Mouse (Mus musculus): ENCODE results near the gene Zbtb33. TPM values are rescaled to one million over a fixed set of nuclear protein-coding genes. Genes with fewer than 3 reads are reported as not detected.
A peak's percentile ranks its signal among the peaks of the same experiment; 100 is the strongest.
"Not testable (repeated sequence)": the region's sequence is repeated elsewhere in the genome, so short reads cannot be mapped to it uniquely, and the experiment has no call there.

The Zbtb33 gene
- polyA plus RNA-seq (2012; rRNA removed) = 7.9 and 9.8 TPM in 2 replicates

- peak; percentile 86 to 89 for DNase-seq
- no peaks in the 10 kb centered on the region for H3K4me1 ChIP-seq (ENCODE audit: control insufficient read depth, insufficient read depth, low read length)
- 9% methylated on average over 70 of the region's 72 CpGs for WGBS
- H3K27ac ChIP-seq (ENCODE audit: insufficient read depth, low read length) = peak within 1 kb of the TSS; percentile 90
- H3K27me3 ChIP-seq (ENCODE audit: control insufficient read depth, insufficient read depth, low read length) = no peaks in the 10 kb centered on the region
- TF ChIP-seq CTCF (IDR thresholded peaks at IDR 0.05; ENCODE audit: borderline replicate concordance, insufficient read depth, low read depth, low read length) (peak; percentile 54; the same call in 1 of the 2 replicates), POLR2A (IDR thresholded peaks at IDR 0.05; ENCODE audit: borderline replicate concordance, insufficient read depth, low read length) (peak; percentile 24; the same call in 1 of the 2 replicates)
- peak within 1 kb of the TSS; percentile 80 for H3K4me3 ChIP-seq (replicated peaks; ENCODE audit: insufficient read depth, low read depth, low read length)
These were observed at the start of gene Zbtb33 for GRCm38 (mm10) chrX:38189552-38190457. Gene Zbtb33 (plus strand): TSS chrX:38189793.

GRCm38 (mm10) chrX:38159097-38159496, 30.5 kb upstream of the Zbtb33 start:
- TF ChIP-seq POLR2A (IDR thresholded peaks at IDR 0.05; ENCODE audit: borderline replicate concordance, insufficient read depth, low read length) (no peak), CTCF (IDR thresholded peaks at IDR 0.05; ENCODE audit: borderline replicate concordance, insufficient read depth, low read depth, low read length) (no peak)
- Histone ChIP-seq H3K4me1 (ENCODE audit: control insufficient read depth, insufficient read depth, low read length) (no peaks in the 10 kb centered on the region), H3K27me3 (ENCODE audit: control insufficient read depth, insufficient read depth, low read length) (no peaks in the 10 kb centered on the region), H3K4me3 (replicated peaks; ENCODE audit: insufficient read depth, low read depth, low read length) (no peak overlapping the region), H3K27ac (ENCODE audit: insufficient read depth, low read length) (no peak overlapping the region)
- 67% methylated on average over 1 of the region's 1 CpGs for WGBS
- DNase-seq = no peak

- DNase-seq = no peak
- Histone ChIP-seq H3K4me3 (replicated peaks; ENCODE audit: insufficient read depth, low read depth, low read length) (no peak overlapping the region), H3K27me3 (ENCODE audit: control insufficient read depth, insufficient read depth, low read length) (no peaks in the 10 kb centered on the region), H3K27ac (ENCODE audit: insufficient read depth, low read length) (no peak overlapping the region), H3K4me1 (ENCODE audit: control insufficient read depth, insufficient read depth, low read length) (no peaks in the 10 kb centered on the region)
- TF ChIP-seq POLR2A (IDR thresholded peaks at IDR 0.05; ENCODE audit: borderline replicate concordance, insufficient read depth, low read length) = no peak
- TF ChIP-seq CTCF (IDR thresholded peaks at IDR 0.05; ENCODE audit: borderline replicate concordance, insufficient read depth, low read depth, low read length) = no peak
- WGBS = 77% methylated on average over 3 of the region's 3 CpGs
These were observed 24.3 kb upstream of the Zbtb33 start for GRCm38 (mm10) chrX:38165315-38165714.

- WGBS = 67% methylated on average over 9 of the region's 9 CpGs
- Histone ChIP-seq H3K27me3 (ENCODE audit: control insufficient read depth, insufficient read depth, low read length) (no peaks in the 10 kb centered on the region), H3K27ac (ENCODE audit: insufficient read depth, low read length) (no peak overlapping the region), H3K4me3 (replicated peaks; ENCODE audit: insufficient read depth, low read depth, low read length) (no peak overlapping the region), H3K4me1 (ENCODE audit: control insufficient read depth, insufficient read depth, low read length) (no peaks in the 10 kb centered on the region)
- no peak for DNase-seq
- TF ChIP-seq CTCF (IDR thresholded peaks at IDR 0.05; ENCODE audit: borderline replicate concordance, insufficient read depth, low read depth, low read length) (no peak), POLR2A (IDR thresholded peaks at IDR 0.05; ENCODE audit: borderline replicate concordance, insufficient read depth, low read length) (no peak)
These were observed 23.5 kb upstream of the Zbtb33 start for GRCm38 (mm10) chrX:38166064-38166463.

- Histone ChIP-seq H3K27me3 (ENCODE audit: control insufficient read depth, insufficient read depth, low read length) (no peaks in the 10 kb centered on the region), H3K27ac (ENCODE audit: insufficient read depth, low read length) (no peak overlapping the region), H3K4me1 (ENCODE audit: control insufficient read depth, insufficient read depth, low read length) (no peaks in the 10 kb centered on the region), H3K4me3 (replicated peaks; ENCODE audit: insufficient read depth, low read depth, low read length) (no peak overlapping the region)
- DNase-seq = no peak
- TF ChIP-seq POLR2A (IDR thresholded peaks at IDR 0.05; ENCODE audit: borderline replicate concordance, insufficient read depth, low read length) (no peak), CTCF (IDR thresholded peaks at IDR 0.05; ENCODE audit: borderline replicate concordance, insufficient read depth, low read depth, low read length) (no peak)
- 83% methylated on average over 4 of the region's 4 CpGs for WGBS
These were observed 23.0 kb upstream of the Zbtb33 start for GRCm38 (mm10) chrX:38166592-38166991.

GRCm38 (mm10) chrX:38179891-38180310, 9.7 kb upstream of the Zbtb33 start:
- H3K27ac ChIP-seq (ENCODE audit: insufficient read depth, low read length); H3K27me3 ChIP-seq (ENCODE audit: control insufficient read depth, insufficient read depth, low read length); H3K4me1 ChIP-seq (ENCODE audit: control insufficient read depth, insufficient read depth, low read length): not testable (repeated sequence)
- TF ChIP-seq CTCF (IDR thresholded peaks at IDR 0.05; ENCODE audit: borderline replicate concordance, insufficient read depth, low read depth, low read length) = peak; percentile 35; the same call in 1 of the 2 replicates
- DNase-seq = peak; percentile 44 to 46
- 21% methylated on average over 19 of the region's 19 CpGs for WGBS
- H3K4me3 ChIP-seq (replicated peaks; ENCODE audit: insufficient read depth, low read depth, low read length) = peak overlapping the region; percentile 34

- no peaks in the 10 kb centered on the region for H3K27me3 ChIP-seq (ENCODE audit: control insufficient read depth, insufficient read depth, low read length)
- TF ChIP-seq POLR2A (IDR thresholded peaks at IDR 0.05; ENCODE audit: borderline replicate concordance, insufficient read depth, low read length) (no peak), CTCF (IDR thresholded peaks at IDR 0.05; ENCODE audit: borderline replicate concordance, insufficient read depth, low read depth, low read length) (no peak)
- peak overlapping the region; percentile 52 for H3K4me3 ChIP-seq (replicated peaks; ENCODE audit: insufficient read depth, low read depth, low read length)
- no peaks in the 10 kb centered on the region for H3K4me1 ChIP-seq (ENCODE audit: control insufficient read depth, insufficient read depth, low read length)
- DNase-seq = peak; percentile 14 to 25
- no peak overlapping the region for H3K27ac ChIP-seq (ENCODE audit: insufficient read depth, low read length)
- 8% methylated on average over 32 of the region's 38 CpGs for WGBS
These were observed 8.7 kb upstream of the Zbtb33 start for GRCm38 (mm10) chrX:38180656-38181607.

All from cerebellum, adult 2 months (tissue).